Mouse (Mus musculus): ENCODE results near the gene Ctc1.

Gene Ctc1

DNA sequence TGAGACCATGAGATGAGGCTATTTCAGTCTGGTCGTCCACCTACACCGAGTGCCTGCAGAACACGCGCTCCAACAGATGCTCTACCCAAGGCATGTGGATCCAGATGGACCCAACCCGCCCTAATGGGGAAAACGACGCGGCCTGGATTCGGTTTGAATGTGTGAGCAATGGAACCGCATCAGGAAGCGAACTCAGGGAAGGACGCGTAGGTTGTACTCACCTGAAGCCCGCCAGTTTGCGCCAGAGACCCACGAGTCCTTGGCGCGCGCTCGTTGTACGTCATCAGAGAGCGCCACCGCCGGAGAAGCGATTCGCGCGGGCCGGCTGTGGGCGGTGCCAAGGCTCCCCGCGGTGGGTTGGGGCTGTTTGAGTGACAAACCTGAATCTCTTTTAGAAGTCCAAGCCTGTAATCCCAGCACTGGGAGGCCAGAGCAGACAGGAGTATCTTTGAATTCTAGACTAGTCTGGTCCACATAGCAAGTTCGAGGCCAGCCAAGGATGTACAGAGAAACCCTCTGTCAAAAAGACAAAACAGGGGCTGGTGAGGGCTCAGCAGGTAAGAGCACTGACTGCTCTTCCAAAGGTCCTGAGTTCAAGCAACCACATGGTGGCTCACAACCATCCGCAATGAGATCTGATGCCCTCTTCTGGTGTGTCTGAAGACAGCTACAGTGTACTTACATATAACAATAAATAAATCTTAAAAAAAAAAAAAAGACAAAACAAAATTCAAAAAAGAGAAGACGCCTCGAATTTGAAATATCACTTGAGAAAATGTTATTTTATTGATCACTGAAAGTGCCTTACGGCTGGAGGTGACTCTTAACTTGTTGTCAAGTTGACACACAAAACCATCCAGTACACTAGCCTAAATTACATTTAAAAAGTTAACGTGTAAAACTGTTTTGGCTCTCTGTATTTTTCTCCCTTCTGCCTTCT, 7.3 kb upstream of the Ctc1 start, which contains the start of gene Pfas:
Gene Pfas, minus strand, starts transcription at position 279 of the 940 bp plus-strand sequence.
- peak; percentile 96 for DNase-seq (ENCODE audit: low spot score)

GRCm38 (mm10) chr11:69009508-69009907, 6.2 kb upstream of the Ctc1 start:
- DNase-seq (ENCODE audit: low spot score) = peak; percentile 3

- peak; percentile 1 for DNase-seq (ENCODE audit: low spot score)
Measured at GRCm38 (mm10) chr11:69010400-69011323, 5.0 kb upstream of the Ctc1 start.

GRCm38 (mm10) chr11:69011445-69011844, 4.3 kb upstream of the Ctc1 start:
- peak; percentile 1 for DNase-seq (ENCODE audit: low spot score)

- peak; percentile 93 for DNase-seq (ENCODE audit: low spot score)
Measured at GRCm38 (mm10) chr11:69012071-69012601, 3.6 kb upstream of the Ctc1 start.

GRCm38 (mm10) chr11:69016755-69017154, 1.0 kb downstream of the Ctc1 start:
- DNase-seq (ENCODE audit: low spot score) = no peak

GRCm38 (mm10) chr11:69020691-69021090, 5.0 kb downstream of the Ctc1 start:
- no peak for DNase-seq (ENCODE audit: low spot score)

DNA sequence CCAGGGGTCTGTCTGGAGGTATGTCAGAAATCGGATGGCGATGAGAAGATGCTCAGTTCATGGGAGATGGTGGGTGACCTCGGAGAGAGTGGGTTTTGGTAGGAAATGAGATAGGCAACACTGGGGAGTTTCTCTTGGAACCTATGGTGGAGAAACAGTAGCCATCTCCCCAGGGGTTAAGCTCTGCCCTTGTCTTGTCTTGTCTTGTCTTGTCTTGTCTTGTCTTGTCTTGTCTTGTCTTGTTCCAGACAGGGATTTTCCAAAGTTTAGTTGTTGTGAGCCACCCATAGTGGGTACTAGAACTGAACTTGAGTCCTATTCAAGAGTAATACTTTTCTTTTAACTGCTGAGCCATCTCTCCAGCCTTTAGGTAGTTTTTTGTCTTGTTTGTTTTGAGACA, 10.9 kb downstream of the Ctc1 start:
- DNase-seq (ENCODE audit: low spot score) = no peak

DNA sequence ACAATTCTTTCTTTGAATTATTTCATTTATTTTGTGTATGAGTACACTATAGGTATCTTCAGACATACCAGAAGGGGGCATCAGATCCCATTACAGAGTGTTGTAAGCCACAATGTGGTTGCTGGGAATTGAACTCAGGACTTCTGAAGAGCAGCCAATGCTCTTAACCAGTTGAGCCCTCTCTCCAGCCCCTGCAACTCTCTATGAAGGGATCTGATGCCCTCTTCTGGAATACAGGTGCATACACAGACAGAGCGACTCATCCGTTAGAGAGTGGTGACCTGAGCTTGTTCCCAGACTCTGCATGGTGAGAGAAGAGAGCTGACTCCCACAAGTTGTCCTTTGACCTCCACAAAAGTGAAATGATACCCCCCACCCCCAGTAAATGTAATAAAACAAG, 13.1 kb downstream of the Ctc1 start:
- peak; percentile 34 for DNase-seq (ENCODE audit: low spot score)

GRCm38 (mm10) chr11:69033552-69033951, 17.8 kb downstream of the Ctc1 start:
- no peak for DNase-seq (ENCODE audit: low spot score)

GRCm38 (mm10) chr11:69034585-69034984, 18.9 kb downstream of the Ctc1 start:
- DNase-seq (ENCODE audit: low spot score) = no peak

DNA sequence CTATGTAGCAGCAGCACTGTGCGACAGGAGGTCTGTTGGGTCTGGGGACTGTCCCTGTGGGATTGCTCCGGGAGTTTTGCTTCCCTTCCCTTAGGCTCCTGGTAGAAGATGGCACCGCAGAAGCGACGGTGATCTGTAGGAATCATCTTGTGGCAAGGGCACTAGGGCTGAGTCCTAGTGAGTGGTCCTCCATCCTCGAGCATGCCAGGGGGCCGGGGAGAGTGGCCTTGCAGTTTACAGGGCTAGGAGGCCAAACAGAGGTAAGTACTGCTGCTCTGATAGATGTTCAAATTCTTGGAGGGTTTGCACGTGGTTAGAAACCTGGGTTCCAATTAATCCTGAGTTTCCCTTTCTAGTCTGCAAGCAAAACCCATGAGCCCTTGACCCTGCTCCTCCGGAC, 19.7 kb downstream of the Ctc1 start:
- DNase-seq (ENCODE audit: low spot score) = no peak

DNA sequence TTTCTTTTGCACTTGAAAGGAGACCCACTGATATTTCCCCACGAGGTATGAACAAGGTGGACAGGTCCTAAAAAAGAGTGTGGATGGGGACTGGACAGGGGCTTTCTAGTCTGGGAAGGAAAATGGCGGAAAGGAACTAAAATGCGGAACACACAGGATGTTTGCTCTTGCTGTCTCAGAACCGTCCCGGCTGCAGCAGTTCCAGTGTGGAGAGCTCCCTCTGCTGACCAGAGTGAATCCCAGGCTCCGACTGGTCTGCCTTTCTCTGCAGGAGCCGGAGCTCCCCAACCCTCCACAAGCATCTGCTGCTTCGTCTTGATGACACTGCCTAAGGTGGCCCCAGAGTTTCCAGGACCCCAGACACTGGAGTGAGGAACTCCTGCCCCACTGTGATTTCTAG, 20.1 kb downstream of the Ctc1 start:
- DNase-seq (ENCODE audit: low spot score) = peak; percentile 88

GRCm38 (mm10) chr11:69036486-69037230, 20.9 kb downstream of the Ctc1 start:
- DNase-seq (ENCODE audit: low spot score) = peak; percentile 96

DNA sequence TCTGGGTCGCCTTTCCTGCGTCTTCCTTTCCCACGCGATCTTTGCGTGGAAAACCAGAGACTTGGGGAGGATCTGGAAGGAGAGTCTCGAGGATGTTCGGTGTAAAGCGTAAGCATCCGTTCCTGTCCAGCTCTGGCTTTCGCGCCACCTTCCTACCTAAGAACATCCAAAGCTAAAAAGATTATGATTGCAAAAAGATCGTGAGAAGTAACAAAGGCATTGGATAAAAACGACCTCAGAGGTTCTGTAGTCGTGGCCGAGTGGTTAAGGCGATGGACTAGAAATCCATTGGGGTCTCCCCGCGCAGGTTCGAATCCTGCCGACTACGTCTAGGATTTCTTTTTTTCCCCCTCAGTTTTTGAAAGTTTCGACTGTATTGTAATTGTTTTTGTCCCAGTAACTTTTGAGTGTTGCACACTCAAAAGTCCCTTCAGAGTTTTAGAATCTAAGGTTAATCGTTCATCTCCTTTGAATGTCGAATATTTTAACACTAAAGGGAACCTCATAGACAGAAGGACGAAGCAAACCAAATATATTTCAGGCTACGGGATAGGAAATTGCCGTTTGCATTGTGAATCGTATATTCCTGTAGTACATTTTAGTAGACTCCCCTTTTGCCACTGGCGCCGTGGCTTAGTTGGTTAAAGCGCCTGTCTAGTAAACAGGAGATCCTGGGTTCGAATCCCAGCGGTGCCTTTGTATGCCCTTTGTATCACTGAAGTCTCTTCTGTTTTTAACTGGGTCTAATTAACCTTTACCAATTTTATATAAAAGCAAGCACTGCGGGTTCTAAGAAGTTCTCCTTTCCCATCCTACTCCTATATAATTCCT, 21.7 kb downstream of the Ctc1 start:
- DNase-seq (ENCODE audit: low spot score) = peak; percentile 93

- DNase-seq (ENCODE audit: low spot score) = no peak
Measured at GRCm38 (mm10) chr11:69038173-69038572, 22.5 kb downstream of the Ctc1 start.

DNA sequence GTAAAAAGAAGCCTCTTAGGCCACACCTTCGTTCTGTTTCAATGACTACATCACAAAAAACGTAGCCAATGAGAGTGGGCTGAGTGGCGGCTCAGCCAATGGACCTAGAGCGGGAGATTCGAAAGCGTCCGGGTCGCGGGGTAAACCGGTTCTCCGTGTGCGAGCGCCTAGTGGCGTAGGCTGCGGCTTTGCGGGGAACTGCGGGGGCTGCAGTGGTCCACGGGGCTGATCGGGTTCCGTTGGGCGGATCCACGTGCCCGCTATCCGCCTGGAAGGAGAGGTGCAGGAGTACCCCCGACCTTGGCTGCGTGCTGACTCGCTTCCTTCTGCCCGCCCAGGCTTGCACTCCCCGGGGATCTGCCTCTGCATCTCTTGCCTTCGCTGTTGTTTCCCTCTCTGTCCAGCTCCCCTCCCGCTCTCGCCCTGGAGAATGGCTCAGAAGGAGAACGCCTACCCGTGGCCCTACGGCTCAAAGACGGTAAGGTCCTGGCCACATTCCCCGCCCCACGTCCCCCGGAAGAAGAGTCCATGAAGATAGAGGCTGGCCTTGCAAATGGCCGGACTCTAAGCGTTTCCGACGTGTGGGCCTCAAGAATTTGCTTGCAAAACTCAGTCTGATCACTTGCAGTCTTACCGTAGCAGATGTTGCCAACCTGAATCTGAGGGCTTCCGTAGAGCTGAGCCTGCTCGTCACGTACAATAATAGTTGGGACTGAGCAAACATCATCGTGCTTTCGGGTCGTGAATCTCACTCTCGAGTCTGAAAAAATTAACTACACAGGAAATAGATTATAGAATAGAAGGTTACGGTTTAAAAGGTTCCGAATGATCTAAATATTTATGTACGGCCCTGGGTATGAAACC, 30.1 kb downstream of the Ctc1 start, which contains the start of gene Aurkb:
Gene Aurkb, plus strand, starts transcription at position 117 of the 864 bp plus-strand sequence.
- peak; percentile 95 for DNase-seq (ENCODE audit: low spot score)

GRCm38 (mm10) chr11:69046395-69046774, 30.7 kb downstream of the Ctc1 start:
- no peak for DNase-seq (ENCODE audit: low spot score)

- DNase-seq (ENCODE audit: low spot score) = no peak
Measured at GRCm38 (mm10) chr11:69047592-69047991, 31.9 kb downstream of the Ctc1 start.

GRCm38 (mm10) chr11:69048151-69048550, 32.4 kb downstream of the Ctc1 start:
- no peak for DNase-seq (ENCODE audit: low spot score)
